Mouse (Mus musculus): ENCODE results near the gene Gm13272.

GRCm38 (mm10) chr4:88819659-88820058, 40.0 kb downstream of the Gm13272 start, which contains the start of gene Ifna11:
- no peak for TF ChIP-seq POLR2A (IDR thresholded peaks at IDR 0.05; ENCODE audit: insufficient read length, low read depth)
- TF ChIP-seq USF1 (IDR thresholded peaks at IDR 0.05; ENCODE audit: low read depth), result no peak
- no peak for TF ChIP-seq E2F4 (IDR thresholded peaks at IDR 0.05; ENCODE audit: insufficient read depth)
- no peak for TF ChIP-seq MAX (IDR thresholded peaks at IDR 0.05; ENCODE audit: low read depth)

Measured in myocyte (in vitro differentiated cells).